Mouse (Mus musculus) bone marrow macrophage, adult 2 months (primary cell): Measurements from ENCODE around the gene Frmpd4.

Experiments used
- CTCF ChIP-seq: IDR thresholded peaks from 2 replicates; pipeline ENCODE4 v1.5.1; 2012; ENCODE audit warnings: low read depth, mild to moderate bottlenecking, low read length, moderate library complexity
- POLR2A ChIP-seq: IDR thresholded peaks from 2 replicates; pipeline ENCODE4 v1.6.1; 2012; ENCODE audit warnings: mild to moderate bottlenecking, low read depth, low read length, borderline replicate concordance

DNA sequence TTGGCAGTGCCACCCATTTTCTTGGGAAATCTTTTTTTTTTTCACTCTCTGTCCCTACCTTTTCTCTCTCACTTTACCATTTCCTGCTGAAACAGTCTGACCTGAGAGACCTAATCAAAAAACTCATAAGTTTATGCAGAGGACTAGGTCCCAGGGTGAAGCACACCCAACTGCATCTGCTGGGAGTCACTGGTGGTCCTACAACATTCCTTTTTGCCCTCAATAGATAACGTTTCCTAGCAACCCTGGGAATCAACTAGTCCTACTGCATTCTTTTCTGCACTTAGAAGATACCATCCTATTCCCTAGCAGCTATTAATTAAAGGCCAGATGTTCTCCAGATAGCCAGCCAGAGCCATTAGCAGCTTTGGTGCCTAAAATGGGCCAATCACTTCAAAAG, 71.8 kb downstream of the Frmpd4 start:
- TF ChIP-seq CTCF (no peak), POLR2A (no peak)
